Mouse (Mus musculus): ENCODE measurements around the gene Pnpla3. TPM values are rescaled to one million over a fixed set of nuclear protein-coding genes. Genes with fewer than 3 reads are reported as not detected.

Gene Pnpla3
- polyA plus RNA-seq, 1 experiment from 2014 or later, result 2.0 TPM

- ATAC-seq (replicated peaks; ENCODE audit: low FRiP score) (no peak), DNase-seq (ENCODE audit: low spot score) (no peak)
- no peak overlapping the region for H3K9ac ChIP-seq (ENCODE audit: low read length)
- no peaks in the 10 kb centered on the region for H3K36me3 ChIP-seq (ENCODE audit: control insufficient read depth, insufficient read depth, low read length)
- H3K9me3 ChIP-seq (ENCODE audit: control insufficient read depth, low read length), result no peaks in the 10 kb centered on the region
- no peak overlapping the region for H3K4me2 ChIP-seq (ENCODE audit: low read depth, low read length, severe bottlenecking)
- H3K27ac ChIP-seq (ENCODE audit: low read depth, low read length), result no peak overlapping the region
- no peaks in the 10 kb centered on the region for H3K27me3 ChIP-seq (ENCODE audit: control insufficient read depth, insufficient read depth, low read length)
- 45% methylated on average over 7 of the region's 7 CpGs for WGBS
- H3K4me3 ChIP-seq (ENCODE audit: low read depth, low read length), result no peak overlapping the region
- peaks cover 9% of the 10 kb centered on the region for H3K4me1 ChIP-seq (replicated peaks; ENCODE audit: control insufficient read depth, insufficient read depth, low read length)
These were observed 48.9 kb downstream of the Pnpla3 start for GRCm38 (mm10) chr15:84216461-84217084.

DNA sequence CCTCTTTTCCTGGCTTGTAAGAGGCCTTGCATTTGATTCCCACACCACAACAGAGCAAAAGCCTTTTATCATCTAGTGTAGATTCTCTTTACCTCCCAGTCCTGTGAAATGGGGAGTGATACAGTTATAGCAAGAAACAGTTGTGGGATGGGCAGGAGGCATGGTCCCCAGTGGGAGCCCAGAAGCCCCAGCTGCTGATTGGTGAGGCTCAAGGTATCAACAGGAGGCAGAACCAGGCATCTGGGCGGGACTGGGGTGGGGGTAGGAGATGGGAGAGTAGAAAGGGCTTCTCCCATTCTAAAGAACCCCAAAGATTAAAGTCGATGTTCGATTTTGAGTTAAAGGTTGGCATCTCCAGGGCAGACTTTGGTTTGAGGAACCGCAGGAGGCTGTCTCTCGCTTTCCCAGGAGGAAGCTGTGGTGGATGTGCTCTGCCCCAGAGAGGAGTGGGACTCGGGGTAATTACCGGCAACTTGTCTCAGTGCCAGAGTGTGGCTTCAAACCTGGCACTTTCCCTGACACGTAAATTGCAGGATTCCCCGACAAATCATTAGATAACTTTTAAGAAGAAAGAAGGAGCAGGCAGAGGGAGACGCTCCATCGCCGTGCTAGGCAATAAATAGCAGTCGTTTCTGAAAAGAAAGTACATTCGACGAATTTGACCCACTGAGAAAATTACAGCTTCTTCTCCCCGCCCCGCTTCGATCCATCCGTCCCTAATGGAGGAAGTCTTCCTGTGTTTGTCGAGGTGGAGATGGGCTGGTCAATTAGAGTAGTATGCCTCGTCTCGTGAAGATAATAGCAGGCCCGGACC, 50.5 kb downstream of the Pnpla3 start:
- Histone ChIP-seq H3K36me3 (ENCODE audit: control insufficient read depth, insufficient read depth, low read length) (no peaks in the 10 kb centered on the region), H3K4me3 (ENCODE audit: low read depth, low read length) (no peak overlapping the region), H3K27ac (ENCODE audit: low read depth, low read length) (no peak overlapping the region), H3K9me3 (ENCODE audit: control insufficient read depth, low read length) (no peaks in the 10 kb centered on the region), H3K4me2 (ENCODE audit: low read depth, low read length, severe bottlenecking) (no peak overlapping the region), H3K9ac (ENCODE audit: low read length) (no peak overlapping the region), H3K4me1 (replicated peaks; ENCODE audit: control insufficient read depth, insufficient read depth, low read length) (peaks cover 9% of the 10 kb centered on the region), H3K27me3 (ENCODE audit: control insufficient read depth, insufficient read depth, low read length) (no peaks in the 10 kb centered on the region)
- ATAC-seq (replicated peaks; ENCODE audit: low FRiP score), result no peak
- DNase-seq (ENCODE audit: low spot score), result no peak
- WGBS, result 54% methylated on average over 23 of the region's 23 CpGs

- H3K9me3 ChIP-seq (ENCODE audit: control insufficient read depth, low read length), result no peaks in the 10 kb centered on the region
- H3K4me3 ChIP-seq (ENCODE audit: low read depth, low read length), result no peak overlapping the region
- ATAC-seq (replicated peaks; ENCODE audit: low FRiP score), result no peak
- 55% methylated on average over 9 of the region's 9 CpGs for WGBS
- H3K4me1 ChIP-seq (replicated peaks; ENCODE audit: control insufficient read depth, insufficient read depth, low read length), result peaks cover 9% of the 10 kb centered on the region
- H3K27me3 ChIP-seq (ENCODE audit: control insufficient read depth, insufficient read depth, low read length), result no peaks in the 10 kb centered on the region
- no peak overlapping the region for H3K4me2 ChIP-seq (ENCODE audit: low read depth, low read length, severe bottlenecking)
- peak overlapping the region; percentile 25 for H3K27ac ChIP-seq (ENCODE audit: low read depth, low read length)
- no peak overlapping the region for H3K9ac ChIP-seq (ENCODE audit: low read length)
- DNase-seq (ENCODE audit: low spot score), result no peak
- H3K36me3 ChIP-seq (ENCODE audit: control insufficient read depth, insufficient read depth, low read length), result no peaks in the 10 kb centered on the region
These were observed 51.2 kb downstream of the Pnpla3 start for GRCm38 (mm10) chr15:84218783-84219271.

- Histone ChIP-seq H3K4me3 (ENCODE audit: low read depth, low read length) (no peak overlapping the region), H3K27me3 (ENCODE audit: control insufficient read depth, insufficient read depth, low read length) (no peaks in the 10 kb centered on the region), H3K9me3 (ENCODE audit: control insufficient read depth, low read length) (no peaks in the 10 kb centered on the region), H3K4me2 (ENCODE audit: low read depth, low read length, severe bottlenecking) (no peak overlapping the region), H3K27ac (ENCODE audit: low read depth, low read length) (no peak overlapping the region), H3K9ac (ENCODE audit: low read length) (no peak overlapping the region), H3K36me3 (ENCODE audit: control insufficient read depth, insufficient read depth, low read length) (no peaks in the 10 kb centered on the region), H3K4me1 (replicated peaks; ENCODE audit: control insufficient read depth, insufficient read depth, low read length) (peaks cover 7% of the 10 kb centered on the region)
- ATAC-seq (replicated peaks; ENCODE audit: low FRiP score), result no peak
- no peak for DNase-seq (ENCODE audit: low spot score)
- 82% methylated on average over 5 of the region's 5 CpGs for WGBS
These were observed 53.9 kb downstream of the Pnpla3 start for GRCm38 (mm10) chr15:84221539-84221938.

DNA sequence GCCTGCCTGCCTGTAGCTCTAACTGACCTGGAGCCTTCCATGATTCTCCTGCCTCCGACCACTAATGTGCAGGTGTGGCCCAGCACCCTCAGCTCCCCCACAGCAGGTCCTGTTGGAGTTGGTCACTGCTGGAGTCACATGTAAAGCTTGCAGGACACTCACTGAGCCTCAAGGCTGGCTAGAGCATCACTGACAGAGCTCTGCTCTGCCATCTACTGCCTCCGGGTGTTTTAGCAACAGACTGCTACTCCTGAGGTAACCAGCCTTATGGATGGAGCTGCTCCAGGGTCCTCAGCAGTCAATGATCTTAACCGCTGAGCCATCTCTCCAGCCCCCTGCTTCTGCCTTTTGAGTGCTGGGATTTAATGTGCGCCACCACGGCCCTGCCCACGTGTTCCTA, 55.8 kb downstream of the Pnpla3 start:
- no peak for DNase-seq (ENCODE audit: low spot score)
- no peak for ATAC-seq (replicated peaks; ENCODE audit: low FRiP score)
- 33% methylated on average over 6 of the region's 6 CpGs for WGBS
- Histone ChIP-seq H3K4me1 (replicated peaks; ENCODE audit: control insufficient read depth, insufficient read depth, low read length) (peaks cover 7% of the 10 kb centered on the region), H3K36me3 (ENCODE audit: control insufficient read depth, insufficient read depth, low read length) (no peaks in the 10 kb centered on the region), H3K9ac (ENCODE audit: low read length) (no peak overlapping the region), H3K9me3 (ENCODE audit: control insufficient read depth, low read length) (no peaks in the 10 kb centered on the region), H3K27ac (ENCODE audit: low read depth, low read length) (no peak overlapping the region), H3K4me3 (ENCODE audit: low read depth, low read length) (no peak overlapping the region), H3K4me2 (ENCODE audit: low read depth, low read length, severe bottlenecking) (no peak overlapping the region), H3K27me3 (ENCODE audit: control insufficient read depth, insufficient read depth, low read length) (no peaks in the 10 kb centered on the region)

GRCm38 (mm10) chr15:84224779-84225178, 57.1 kb downstream of the Pnpla3 start:
- DNase-seq (ENCODE audit: low spot score), result no peak
- no peak for ATAC-seq (replicated peaks; ENCODE audit: low FRiP score)
- Histone ChIP-seq H3K4me2 (ENCODE audit: low read depth, low read length, severe bottlenecking) (no peak overlapping the region), H3K9ac (ENCODE audit: low read length) (no peak overlapping the region), H3K27me3 (ENCODE audit: control insufficient read depth, insufficient read depth, low read length) (peaks cover 1% of the 10 kb centered on the region; the same call in 1 of the 2 replicates), H3K9me3 (ENCODE audit: control insufficient read depth, low read length) (no peaks in the 10 kb centered on the region), H3K4me1 (replicated peaks; ENCODE audit: control insufficient read depth, insufficient read depth, low read length) (no peaks in the 10 kb centered on the region), H3K36me3 (ENCODE audit: control insufficient read depth, insufficient read depth, low read length) (no peaks in the 10 kb centered on the region), H3K27ac (ENCODE audit: low read depth, low read length) (no peak overlapping the region), H3K4me3 (ENCODE audit: low read depth, low read length) (no peak overlapping the region)
- 56% methylated on average over 10 of the region's 10 CpGs for WGBS

DNA sequence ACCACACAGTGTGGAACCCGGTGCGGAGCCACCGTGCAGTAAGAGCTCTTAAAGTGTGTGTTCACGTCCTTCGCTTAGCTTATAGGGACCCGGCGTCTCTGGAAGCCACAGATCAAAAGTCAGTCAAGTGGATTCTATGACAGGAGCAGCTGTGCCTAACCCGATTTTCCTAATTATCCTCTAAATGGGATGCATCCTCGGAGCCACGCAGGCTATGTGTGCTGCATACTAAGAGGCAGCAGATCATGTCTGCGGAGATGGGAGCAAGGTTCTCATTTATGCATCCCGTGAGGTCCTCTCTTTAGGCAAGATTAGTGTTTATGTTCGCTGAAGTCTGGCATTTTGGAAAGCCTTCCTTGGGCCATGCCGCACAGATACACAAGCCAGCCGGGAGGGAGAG, 59.3 kb downstream of the Pnpla3 start:
- Histone ChIP-seq H3K27ac (ENCODE audit: low read depth, low read length) (no peak overlapping the region), H3K27me3 (ENCODE audit: control insufficient read depth, insufficient read depth, low read length) (peaks cover 5% of the 10 kb centered on the region; the same call in 1 of the 2 replicates), H3K4me1 (replicated peaks; ENCODE audit: control insufficient read depth, insufficient read depth, low read length) (peaks cover 3% of the 10 kb centered on the region; the same call in 1 of the 2 replicates), H3K4me2 (ENCODE audit: low read depth, low read length, severe bottlenecking) (no peak overlapping the region), H3K36me3 (ENCODE audit: control insufficient read depth, insufficient read depth, low read length) (no peaks in the 10 kb centered on the region), H3K9ac (ENCODE audit: low read length) (no peak overlapping the region), H3K9me3 (ENCODE audit: control insufficient read depth, low read length) (no peaks in the 10 kb centered on the region), H3K4me3 (ENCODE audit: low read depth, low read length) (no peak overlapping the region)
- 67% methylated on average over 15 of the region's 15 CpGs for WGBS
- ATAC-seq (replicated peaks; ENCODE audit: low FRiP score), result no peak
- no peak for DNase-seq (ENCODE audit: low spot score)

- ATAC-seq (replicated peaks; ENCODE audit: low FRiP score) (no peak), DNase-seq (ENCODE audit: low spot score) (no peak)
- Histone ChIP-seq H3K36me3 (ENCODE audit: control insufficient read depth, insufficient read depth, low read length) (no peaks in the 10 kb centered on the region), H3K4me3 (ENCODE audit: low read depth, low read length) (no peak overlapping the region), H3K27ac (ENCODE audit: low read depth, low read length) (no peak overlapping the region), H3K4me2 (ENCODE audit: low read depth, low read length, severe bottlenecking) (0 out of 2 replicates have a peak overlapping the region, but pooled peaks have one; percentile 93), H3K27me3 (ENCODE audit: control insufficient read depth, insufficient read depth, low read length) (peaks cover 8% of the 10 kb centered on the region), H3K9me3 (ENCODE audit: control insufficient read depth, low read length) (no peaks in the 10 kb centered on the region), H3K4me1 (replicated peaks; ENCODE audit: control insufficient read depth, insufficient read depth, low read length) (peaks cover 7% of the 10 kb centered on the region; the same call in 1 of the 2 replicates), H3K9ac (ENCODE audit: low read length) (no peak overlapping the region)
- WGBS, result 11% methylated on average over 5 of the region's 5 CpGs
These were observed 63.0 kb downstream of the Pnpla3 start for GRCm38 (mm10) chr15:84230661-84231060.

Data from forebrain, embryonic 11.5 days (tissue).